Mouse (Mus musculus) heart, postnatal 0 days (tissue): ENCODE data around the gene Acot11. TPM values are rescaled to one million over a fixed set of nuclear protein-coding genes. Genes with fewer than 3 reads are reported as not detected.
A peak's percentile ranks its signal among the peaks of the same experiment; 100 is the strongest.

Experiments
- ATAC-seq: fragments of 200-750 bp; cut with Nextera tagmentation; 2 replicates; pipeline ENCODE4 v1.8.0; 2017; ENCODE audit warnings: low read depth, moderate number of reproducible peaks, moderate library complexity; ENCODE audit not compliant: insufficient read depth
- DNase-seq: peaks from one replicate; pipeline ENCODE4 v3.0.0-alpha.2; 2016; ENCODE audit warnings: low spot score
- H3K27ac ChIP-seq: fragments of 300-500 bp; sonication (generic); 2 replicates; pipeline ENCODE4 v1.5.1; 2014; ENCODE audit warnings: low read depth, mild to moderate bottlenecking
- H3K27me3 ChIP-seq: fragments of 300-500 bp; sonication (generic); 2 replicates; pipeline ENCODE4 v1.6.1; 2014; ENCODE audit warnings: low read length, mixed read lengths; ENCODE audit not compliant: control insufficient read depth, insufficient read depth
- H3K36me3 ChIP-seq: fragments of 300-500 bp; sonication (generic); replicated peaks from 2 replicates; pipeline ENCODE4 v1.6.1; 2014; ENCODE audit warnings: low read length, mixed read lengths; ENCODE audit not compliant: control insufficient read depth, insufficient read depth
- H3K4me1 ChIP-seq: fragments of 300-500 bp; sonication (generic); 2 replicates; pipeline ENCODE4 v1.6.1; 2014; ENCODE audit warnings: antibody characterized with exemption; ENCODE audit not compliant: control insufficient read depth, insufficient read depth
- H3K4me2 ChIP-seq: fragments of 300-500 bp; sonication (generic); 2 replicates; pipeline ENCODE4 v1.6.1; 2014; ENCODE audit warnings: low read depth, mild to moderate bottlenecking, low read length, moderate library complexity
- H3K4me3 ChIP-seq: fragments of 300-500 bp; sonication (generic); 2 replicates; pipeline ENCODE4 v1.5.1; 2014; ENCODE audit warnings: low read depth, low read length
- H3K9ac ChIP-seq: fragments of 300-500 bp; sonication (generic); replicated peaks from 2 replicates; pipeline ENCODE4 v1.6.1; 2014; ENCODE audit warnings: low read depth, low read length, mixed read lengths
- H3K9me3 ChIP-seq: fragments of 300-500 bp; sonication (generic); replicated peaks from 2 replicates; pipeline ENCODE4 v1.6.1; 2016; ENCODE audit warnings: low read length; ENCODE audit not compliant: control insufficient read depth
- CTCF ChIP-seq: IDR thresholded peaks from 2 replicates; pipeline ENCODE4 v1.5.1; 2016; ENCODE audit warnings: antibody characterized with exemption, control low read depth, low read depth
- EP300 ChIP-seq: IDR thresholded peaks from 2 replicates; pipeline ENCODE4 v1.6.1; 2016; ENCODE audit warnings: antibody characterized with exemption, low read depth
- WGBS: fragments of 180-500 bp; shearing (Covaris S2); extraction: QIAGEN DNeasy Blood & Tissue Kit; methylation state at CpG from one replicate; pipeline ENCODE4 v1.1.7; 2014; 5-methylcytosine and 5-hydroxymethylcytosine counted together
- polyA plus RNA-seq: library from polyadenylated mRNA; unstranded; fragments of >200 nt; fragmentation: Nextera tagmentation; extraction: Ambion mirVana; gene quantifications from 2 replicates; pipeline ENCODE4 v1.2.1, GENCODE M21; 2015
- total RNA-seq: library from RNA; depleted of rRNA; stranded (reverse); fragments of >200 nt; gene quantifications from 2 replicates; pipeline ENCODE4 v1.2.3, GENCODE M21; 2014; ENCODE audit warnings: low replicate concordance

Acot11 gene
- total and polyA plus RNA-seq, 2 experiments from 2014 or later: 5.8 to 18.8 TPM

DNA sequence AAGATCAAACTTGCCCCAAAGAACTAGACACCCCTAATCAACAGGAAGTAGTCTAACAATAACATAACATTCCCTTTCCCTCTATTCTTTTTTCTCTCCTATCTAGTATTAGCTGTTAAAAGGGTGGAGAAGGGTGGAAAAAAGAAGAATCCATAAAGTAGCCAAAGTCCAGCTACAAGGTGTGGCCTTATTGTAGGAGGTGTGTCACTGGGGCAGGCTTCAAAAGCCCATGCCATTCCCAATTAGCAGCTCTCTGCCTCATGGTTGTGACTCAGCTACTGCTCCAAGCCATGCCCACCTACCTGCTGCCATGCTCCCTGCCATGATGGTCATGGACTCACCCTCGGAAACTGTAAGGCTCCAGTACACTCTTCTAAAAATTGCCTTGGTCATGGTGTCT is 32.2 kb downstream of the Acot11 start:
- no peak overlapping the region for H3K9ac ChIP-seq
- TF ChIP-seq EP300 (no peak), CTCF (no peak)
- peaks cover 12% of the 10 kb centered on the region; the same call in 1 of the 2 replicates for H3K36me3 ChIP-seq
- H3K9me3 ChIP-seq: no peaks in the 10 kb centered on the region
- no peak overlapping the region for H3K4me2 ChIP-seq
- DNase-seq (no peak), ATAC-seq (no peak)
- no peak overlapping the region for H3K27ac ChIP-seq
- no peaks in the 10 kb centered on the region for H3K27me3 ChIP-seq
- H3K4me3 ChIP-seq: no peak overlapping the region
- 0 out of 2 replicates have a peak, but pooled peaks cover under 1% of the 10 kb centered on the region for H3K4me1 ChIP-seq
- WGBS: 90% methylated on average over 1 of the region's 1 CpGs

DNA sequence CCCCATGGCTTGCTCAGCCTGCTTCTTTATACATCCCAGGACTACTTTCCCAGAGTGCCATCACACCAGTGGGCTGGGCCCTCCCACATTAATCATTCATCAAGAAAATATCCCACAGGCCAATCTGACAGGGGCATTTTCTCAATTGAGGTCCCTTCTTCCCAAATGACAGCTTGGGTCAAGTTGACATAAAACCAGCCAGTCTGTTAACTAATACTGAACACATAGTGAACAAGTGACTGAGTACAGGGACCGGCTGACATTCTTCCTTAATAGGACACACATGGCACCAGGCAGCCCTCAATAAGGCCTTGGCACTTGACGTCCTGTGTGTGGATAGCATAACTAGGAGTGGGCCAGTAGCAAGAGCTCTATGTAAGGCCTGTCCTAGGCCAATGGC is 35.5 kb downstream of the Acot11 start:
- no peaks in the 10 kb centered on the region for H3K9me3 ChIP-seq
- no peaks in the 10 kb centered on the region for H3K4me1 ChIP-seq
- no peak for TF ChIP-seq CTCF
- TF ChIP-seq EP300: no peak
- H3K36me3 ChIP-seq: peaks cover 15% of the 10 kb centered on the region; the same call in 1 of the 2 replicates
- 78% methylated on average over 2 of the region's 2 CpGs for WGBS
- H3K9ac ChIP-seq: no peak overlapping the region
- H3K27ac ChIP-seq: no peak overlapping the region
- H3K4me3 ChIP-seq: no peak overlapping the region
- DNase-seq (no peak), ATAC-seq (no peak)
- no peaks in the 10 kb centered on the region for H3K27me3 ChIP-seq
- no peak overlapping the region for H3K4me2 ChIP-seq

DNA sequence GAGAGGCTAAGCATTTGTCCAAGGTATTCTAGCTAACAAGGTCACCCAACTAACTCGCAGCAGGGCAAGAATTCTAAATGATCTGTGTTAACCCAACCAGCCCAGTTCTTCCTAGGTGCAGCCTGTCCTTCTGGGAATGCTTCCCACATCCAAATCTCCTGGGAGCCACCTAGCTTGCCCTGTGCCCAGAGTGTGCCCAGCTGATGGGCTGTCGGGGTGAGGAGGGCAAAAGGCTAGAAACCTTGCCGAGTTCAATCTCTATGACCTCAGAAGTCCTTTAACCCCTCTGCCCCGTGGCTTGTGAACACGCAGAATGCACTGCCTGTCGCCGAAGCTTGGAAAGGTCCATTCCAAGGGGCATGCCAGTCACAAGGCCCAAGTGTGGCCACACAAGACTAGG is 40.6 kb downstream of the Acot11 start:
- no peak overlapping the region for H3K4me3 ChIP-seq
- no peak for TF ChIP-seq CTCF
- TF ChIP-seq EP300: no peak
- ATAC-seq (no peak), DNase-seq (no peak)
- H3K36me3 ChIP-seq: peaks cover 29% of the 10 kb centered on the region
- no peaks in the 10 kb centered on the region for H3K4me1 ChIP-seq
- no peaks in the 10 kb centered on the region for H3K27me3 ChIP-seq
- WGBS: 84% methylated on average over 7 of the region's 7 CpGs
- no peak overlapping the region for H3K4me2 ChIP-seq
- no peak overlapping the region for H3K9ac ChIP-seq
- no peaks in the 10 kb centered on the region for H3K9me3 ChIP-seq
- no peak overlapping the region for H3K27ac ChIP-seq

DNA sequence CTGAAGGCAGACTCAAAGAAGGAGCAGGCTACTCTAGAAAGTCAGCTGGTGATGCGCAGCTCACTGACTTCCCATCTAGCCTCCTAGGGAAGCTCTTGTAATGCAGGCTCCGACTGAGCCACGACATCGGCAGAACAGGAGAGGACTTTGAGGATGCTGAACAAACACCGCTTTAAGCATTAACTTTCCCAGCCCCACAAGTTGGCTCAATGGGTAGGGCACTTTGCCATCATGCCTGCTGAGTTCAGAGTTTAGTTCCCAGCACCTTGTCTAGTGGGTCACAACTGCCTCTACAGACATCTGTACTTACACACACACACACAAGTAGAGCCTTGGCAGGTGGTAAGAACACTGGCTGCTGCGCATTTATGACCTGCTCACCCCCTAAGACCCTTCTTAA is 53.1 kb downstream of the Acot11 start:
- Histone ChIP-seq H3K27me3 (no peaks in the 10 kb centered on the region), H3K9ac (no peak overlapping the region), H3K9me3 (no peaks in the 10 kb centered on the region), H3K36me3 (peaks cover 64% of the 10 kb centered on the region), H3K4me3 (no peak overlapping the region), H3K4me1 (0 out of 2 replicates have a peak, but pooled peaks cover 3% of the 10 kb centered on the region), H3K4me2 (no peak overlapping the region), H3K27ac (no peak overlapping the region)
- WGBS: 92% methylated on average over 6 of the region's 6 CpGs
- ATAC-seq: no peak
- no peak for TF ChIP-seq CTCF
- no peak for TF ChIP-seq EP300
- DNase-seq: no peak

DNA sequence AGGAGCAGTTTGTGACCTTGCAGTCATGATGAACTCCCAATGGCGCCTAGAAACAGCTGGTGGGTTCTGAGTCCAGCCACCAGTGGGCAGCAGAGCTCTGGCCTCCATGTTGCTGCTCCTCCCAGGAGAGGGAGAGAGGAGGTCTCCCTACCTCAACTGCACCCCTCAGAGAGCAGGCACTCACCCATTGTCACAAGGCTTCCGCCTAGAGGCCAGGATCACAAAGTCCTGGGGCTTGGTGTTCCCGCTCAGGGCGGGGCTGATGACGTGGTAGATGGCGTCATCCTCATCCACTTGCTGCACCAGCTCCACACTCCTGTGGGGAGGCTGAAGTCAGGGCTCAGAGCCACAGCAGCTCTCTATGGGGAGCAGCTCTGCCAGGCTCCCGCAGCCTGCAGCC is 55.1 kb downstream of the Acot11 start:
- Histone ChIP-seq H3K9ac (no peak overlapping the region), H3K4me1 (0 out of 2 replicates have a peak, but pooled peaks cover 3% of the 10 kb centered on the region)

DNA sequence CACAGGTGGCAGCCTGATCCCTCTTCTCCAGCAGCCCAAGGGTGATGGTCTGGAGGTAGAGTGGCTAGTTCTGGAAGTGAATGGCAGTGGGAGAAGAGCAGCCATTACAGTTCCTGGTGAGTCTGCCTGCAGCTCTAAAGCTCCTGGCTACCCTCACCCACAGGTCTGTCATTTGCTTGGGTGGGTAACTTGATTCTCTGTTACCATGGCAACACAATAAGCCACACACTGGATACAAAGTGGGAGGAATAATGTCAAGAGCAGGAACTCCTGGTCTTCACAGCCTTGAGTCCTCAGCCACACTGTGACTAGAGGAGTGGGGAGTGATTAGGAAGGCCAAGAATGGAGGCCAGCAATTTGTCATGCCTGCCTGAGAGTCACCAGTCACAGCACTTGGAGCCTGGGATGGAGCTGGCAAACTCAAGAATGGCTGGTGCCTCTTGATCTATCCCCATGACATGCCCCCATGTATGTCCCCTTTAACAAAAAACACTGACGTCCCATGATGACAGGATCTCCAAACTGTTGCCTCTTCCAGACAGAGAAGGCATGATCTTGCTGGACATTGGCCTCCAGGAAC is 57.7 kb downstream of the Acot11 start:
- Histone ChIP-seq H3K27ac (no peak overlapping the region), H3K9me3 (no peaks in the 10 kb centered on the region), H3K9ac (no peak overlapping the region), H3K4me2 (no peak overlapping the region), H3K36me3 (peaks cover 40% of the 10 kb centered on the region), H3K4me1 (0 out of 2 replicates have a peak, but pooled peaks cover 3% of the 10 kb centered on the region), H3K4me3 (no peak overlapping the region), H3K27me3 (no peaks in the 10 kb centered on the region)
- ATAC-seq (no peak), DNase-seq (no peak)
- TF ChIP-seq CTCF (no peak), EP300 (no peak)
- 83% methylated on average over 1 of the region's 1 CpGs for WGBS

More for the DNA sequence above, 55.1 kb downstream of the Acot11 start:
- Histone ChIP-seq H3K4me2 (0 out of 2 replicates have a peak overlapping the region, but pooled peaks have one; percentile 21), H3K36me3 (peaks cover 62% of the 10 kb centered on the region), H3K27ac (no peak overlapping the region), H3K4me3 (no peak overlapping the region), H3K9me3 (no peaks in the 10 kb centered on the region), H3K27me3 (no peaks in the 10 kb centered on the region)
- 5% methylated on average over 7 of the region's 7 CpGs for WGBS
- peak; percentile 74 for ATAC-seq
- DNase-seq: peak; percentile 64
- TF ChIP-seq CTCF: peak; percentile 81
- no peak for TF ChIP-seq EP300
